Mouse (Mus musculus): ENCODE data around the gene Tmem86b.

Tmem86b gene

GRCm38 (mm10) chr7:4651581-4651980, 20.4 kb upstream of the Tmem86b start:
- DNase-seq (ENCODE audit: extremely low read depth, insufficient read length, low spot score): no peak

- no peak for DNase-seq (ENCODE audit: extremely low read depth, insufficient read length, low spot score)
Observed at GRCm38 (mm10) chr7:4647992-4648391, 16.8 kb upstream of the Tmem86b start.

GRCm38 (mm10) chr7:4647291-4647690, 16.1 kb upstream of the Tmem86b start:
- DNase-seq (ENCODE audit: extremely low read depth, insufficient read length, low spot score): no peak

- DNase-seq (ENCODE audit: extremely low read depth, insufficient read length, low spot score): no peak
Observed at GRCm38 (mm10) chr7:4646806-4647205, 15.6 kb upstream of the Tmem86b start.

- DNase-seq (ENCODE audit: extremely low read depth, insufficient read length, low spot score): no peak
Observed at GRCm38 (mm10) chr7:4643225-4643624, 12.0 kb upstream of the Tmem86b start.

- no peak for DNase-seq (ENCODE audit: extremely low read depth, insufficient read length, low spot score)
Observed at GRCm38 (mm10) chr7:4641956-4642355, 10.7 kb upstream of the Tmem86b start.

- DNase-seq (ENCODE audit: extremely low read depth, insufficient read length, low spot score): no peak
Observed at GRCm38 (mm10) chr7:4641155-4641554, 9.9 kb upstream of the Tmem86b start.

GRCm38 (mm10) chr7:4636179-4636578, 5.0 kb upstream of the Tmem86b start:
- no peak for DNase-seq (ENCODE audit: extremely low read depth, insufficient read length, low spot score)

DNA sequence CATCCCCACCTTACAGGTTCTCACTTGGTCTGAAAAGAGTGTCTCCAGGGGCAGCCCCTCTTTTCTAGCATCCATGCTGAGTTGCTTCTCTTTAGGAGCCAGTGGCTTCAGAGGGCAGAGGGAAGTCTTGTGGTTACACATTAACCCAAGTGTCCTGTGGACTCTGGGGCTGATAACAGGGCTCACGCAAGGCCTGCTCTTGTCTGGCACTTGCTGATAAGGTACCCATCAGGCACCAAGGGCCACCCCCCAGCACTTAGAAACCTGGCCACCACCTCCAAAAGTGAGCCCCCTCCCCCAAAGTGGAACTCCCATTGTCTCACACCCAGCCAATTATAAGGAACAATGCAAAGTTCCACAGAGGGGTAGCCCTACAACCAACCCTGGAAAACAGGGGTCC, 1.0 kb downstream of the Tmem86b start:
- no peak for DNase-seq (ENCODE audit: extremely low read depth, insufficient read length, low spot score)

DNA sequence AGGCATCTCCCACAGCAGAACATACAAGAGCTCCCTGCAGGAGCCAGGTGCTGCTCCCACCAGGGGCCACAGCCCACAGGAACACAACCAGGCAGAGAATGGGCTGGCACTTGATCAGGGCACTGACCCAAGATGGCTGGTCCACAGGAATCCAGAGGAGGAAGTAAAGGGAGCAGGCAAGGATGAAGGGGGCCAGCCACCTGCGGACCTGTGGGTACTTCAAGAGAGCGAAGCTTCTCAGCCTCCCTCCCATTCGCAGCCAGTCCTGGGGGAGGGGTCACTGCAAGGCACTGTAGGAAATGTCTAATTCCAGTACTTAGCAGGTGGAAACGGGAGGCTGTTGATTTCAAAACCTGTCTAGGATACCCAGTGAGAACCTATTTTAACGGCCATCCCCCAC, 1.6 kb downstream of the Tmem86b start:
- DNase-seq (ENCODE audit: extremely low read depth, insufficient read length, low spot score): no peak

DNA sequence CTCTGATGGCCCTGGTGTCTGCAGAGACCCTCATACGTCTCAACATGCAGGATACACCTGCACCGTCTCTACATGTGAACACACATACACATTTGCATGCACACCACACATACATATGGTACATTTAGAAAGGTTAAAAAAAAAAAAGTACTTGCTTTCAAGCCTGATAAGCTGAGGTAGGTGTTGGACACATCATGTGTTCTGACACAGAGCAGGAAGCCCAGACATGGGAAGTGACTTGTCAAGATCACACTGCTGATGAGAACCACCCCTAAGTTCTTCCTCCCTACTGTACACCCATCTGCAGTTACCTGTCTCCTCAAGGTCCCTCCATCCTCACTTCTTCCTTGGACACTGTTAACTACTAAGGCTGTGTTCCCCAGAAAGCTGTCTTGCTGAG, 5.3 kb downstream of the Tmem86b start:
- no peak for DNase-seq (ENCODE audit: extremely low read depth, insufficient read length, low spot score)

DNA sequence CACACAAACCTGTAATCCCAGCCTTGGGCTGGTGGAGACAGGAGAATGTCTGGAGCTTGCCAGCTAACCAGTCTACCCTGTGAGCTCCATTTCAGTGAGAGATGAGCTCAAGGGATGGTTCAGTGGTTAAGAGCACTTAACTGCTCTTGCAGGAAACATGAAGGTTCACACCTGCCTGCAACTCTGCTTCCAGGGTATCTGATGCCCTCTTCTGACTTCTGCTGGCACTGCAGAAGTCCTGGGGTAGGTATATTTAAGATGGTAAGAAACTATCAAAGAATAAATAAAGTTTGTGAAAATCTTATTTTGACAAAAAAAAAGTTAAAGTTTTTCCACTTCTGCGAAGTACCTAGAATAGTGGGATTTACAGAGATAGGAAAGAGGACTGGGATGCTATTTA, 6.9 kb downstream of the Tmem86b start:
- DNase-seq (ENCODE audit: extremely low read depth, insufficient read length, low spot score): no peak

DNA sequence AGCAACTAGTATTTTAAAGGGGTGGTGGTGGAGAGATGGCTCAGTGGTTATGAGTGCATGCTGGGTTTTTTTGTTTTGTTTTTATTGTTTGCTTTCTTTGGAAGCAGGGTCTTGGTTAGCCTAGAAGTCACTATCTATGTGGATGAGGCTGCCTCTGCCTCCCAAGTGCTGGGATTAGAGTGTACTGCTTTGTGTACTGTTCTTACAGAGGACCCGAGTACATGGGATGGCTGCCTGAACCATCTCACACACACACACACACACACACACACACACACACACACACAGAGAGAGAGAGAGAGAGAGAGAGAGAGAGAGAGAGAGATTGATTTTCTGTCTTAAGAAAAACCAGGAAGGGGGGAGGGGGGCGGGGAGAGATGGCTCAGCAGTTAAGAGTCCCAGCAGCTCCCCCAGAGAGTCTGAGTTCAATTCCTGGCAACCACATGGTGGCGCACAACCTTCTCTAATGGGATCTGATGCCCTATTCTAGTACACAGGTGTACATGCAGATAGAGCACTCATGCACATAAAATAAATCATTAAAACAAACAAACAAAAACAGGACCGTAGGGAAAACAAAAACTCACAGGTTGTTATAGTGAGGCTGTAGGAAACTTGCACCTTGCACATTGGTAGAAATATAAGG, 7.6 kb downstream of the Tmem86b start:
- no peak for DNase-seq (ENCODE audit: extremely low read depth, insufficient read length, low spot score)

- DNase-seq (ENCODE audit: extremely low read depth, insufficient read length, low spot score): no peak
Observed at GRCm38 (mm10) chr7:4619979-4620378, 11.2 kb downstream of the Tmem86b start.

DNA sequence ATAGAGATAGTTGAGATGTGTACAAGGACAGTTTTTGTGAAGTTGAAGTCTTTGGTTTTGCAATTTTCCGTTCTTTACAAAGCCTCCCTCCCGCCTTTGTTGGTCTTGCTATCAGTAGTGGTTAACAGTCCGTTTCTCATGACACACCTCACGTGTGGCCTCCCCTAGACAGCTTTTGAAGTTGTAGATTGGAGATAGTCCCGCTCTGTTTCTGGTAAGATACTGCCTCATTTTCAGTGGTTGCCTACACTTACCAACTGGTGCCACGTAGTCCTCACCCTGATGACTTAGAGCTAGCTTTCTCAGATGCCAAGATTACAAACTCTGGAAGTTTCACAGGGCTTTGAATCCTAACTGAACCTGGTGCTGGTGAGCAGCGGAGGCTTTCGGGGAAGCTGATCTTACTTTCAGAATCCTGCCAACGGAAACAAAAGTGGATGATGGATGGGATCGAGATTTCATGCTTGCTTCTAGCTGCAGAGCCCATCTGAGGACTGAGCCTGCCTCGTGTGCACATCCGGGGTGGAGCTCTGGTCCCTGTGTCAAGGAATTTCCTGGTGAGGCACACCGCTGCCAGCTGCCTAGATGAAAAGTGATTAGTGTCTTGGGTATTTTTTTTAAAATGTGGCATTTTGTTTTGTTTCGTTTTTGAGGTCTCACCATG, 17.4 kb downstream of the Tmem86b start:
- no peak for DNase-seq (ENCODE audit: extremely low read depth, insufficient read length, low spot score)

DNA sequence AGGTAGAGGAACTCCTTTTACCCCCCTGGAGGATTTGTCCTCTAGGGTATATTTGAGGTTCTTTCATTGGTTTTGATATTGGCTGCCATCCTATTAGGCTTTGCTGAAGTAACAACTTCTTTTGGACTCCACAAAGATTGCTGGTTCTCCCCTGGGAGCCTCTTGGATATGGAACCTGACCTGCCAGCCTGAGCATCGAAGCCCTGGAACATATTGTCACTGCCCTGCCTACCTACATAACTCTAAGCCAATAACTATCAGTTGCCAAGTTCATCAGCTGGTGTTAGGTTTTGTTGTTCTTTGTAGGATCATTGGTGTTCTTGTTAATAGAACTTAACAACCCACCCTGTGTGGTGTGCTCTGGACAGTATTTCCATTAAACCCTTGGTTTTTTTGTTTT, 18.3 kb downstream of the Tmem86b start:
- DNase-seq (ENCODE audit: extremely low read depth, insufficient read length, low spot score): no peak

GRCm38 (mm10) chr7:4612386-4612785, 18.8 kb downstream of the Tmem86b start:
- no peak for DNase-seq (ENCODE audit: extremely low read depth, insufficient read length, low spot score)

GRCm38 (mm10) chr7:4611921-4612341, 19.3 kb downstream of the Tmem86b start:
- DNase-seq (ENCODE audit: extremely low read depth, insufficient read length, low spot score): no peak

- no peak for DNase-seq (ENCODE audit: extremely low read depth, insufficient read length, low spot score)
Observed at GRCm38 (mm10) chr7:4611511-4611910, 19.7 kb downstream of the Tmem86b start.

DNA sequence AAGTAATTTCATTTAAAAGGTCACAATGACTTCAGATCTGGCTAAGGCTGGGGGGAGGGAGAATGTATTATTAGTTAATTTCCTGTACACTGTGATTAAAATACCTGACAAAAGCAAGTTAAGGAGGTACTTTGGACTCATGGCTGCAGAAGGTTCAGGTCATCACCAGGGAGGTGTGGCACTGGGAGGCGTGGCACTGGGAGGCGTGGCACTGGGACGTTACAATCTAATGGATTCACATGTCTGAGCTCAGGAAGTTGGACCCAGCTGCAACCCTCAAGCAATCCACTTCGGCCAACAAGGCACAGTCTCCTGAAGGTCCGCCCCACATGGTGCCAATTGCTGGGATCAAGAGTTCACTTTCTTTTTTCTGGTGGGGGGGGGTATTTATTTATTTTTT, 23.2 kb downstream of the Tmem86b start:
- DNase-seq (ENCODE audit: extremely low read depth, insufficient read length, low spot score): no peak

DNA sequence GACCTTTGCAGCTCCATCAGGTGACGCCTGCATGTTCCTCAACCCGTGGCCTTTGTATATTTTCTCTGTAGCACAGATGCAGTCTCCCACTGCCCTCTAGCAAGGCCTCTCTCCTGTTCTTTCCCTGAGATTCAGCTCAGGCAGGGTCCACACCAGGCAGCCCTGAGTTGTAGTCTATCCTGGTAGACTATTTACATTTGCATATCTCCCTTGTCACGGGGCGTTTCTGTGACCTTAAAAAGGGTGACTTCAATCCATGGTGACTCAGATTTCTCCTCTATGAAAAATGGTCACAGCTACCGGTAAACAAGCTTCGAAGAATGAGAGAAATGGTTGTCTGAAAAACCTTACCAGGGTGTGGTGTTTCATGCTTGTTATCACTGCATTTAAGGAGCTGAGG, 27.3 kb downstream of the Tmem86b start, which contains the start of gene Ptprh:
Ptprh (minus strand) TSS at position 169 of the 400 bp plus-strand sequence.
- no peak for DNase-seq (ENCODE audit: extremely low read depth, insufficient read length, low spot score)

- DNase-seq (ENCODE audit: extremely low read depth, insufficient read length, low spot score): no peak
Observed at GRCm38 (mm10) chr7:4602969-4603368, 28.3 kb downstream of the Tmem86b start.
